Mouse (Mus musculus) hindbrain, postnatal 0 days (tissue): ENCODE results near the gene Tram2. TPM values are rescaled to one million over a fixed set of nuclear protein-coding genes. Genes with fewer than 3 reads are reported as not detected.

Experiments used
- ATAC-seq: fragments of 200-750 bp; cut with Nextera tagmentation; 2 replicates; pipeline ENCODE4 v1.8.0; 2017; ENCODE audit warnings: mild to moderate bottlenecking, moderate TSS enrichment, moderate library complexity
- DNase-seq: peaks from one replicate; pipeline ENCODE4 v3.0.0-alpha.2; 2015; ENCODE audit warnings: low spot score
- H3K27ac ChIP-seq: fragments of 300-500 bp; sonication (generic); 2 replicates; pipeline ENCODE4 v1.5.1; 2014; ENCODE audit warnings: mild to moderate bottlenecking
- H3K27me3 ChIP-seq: fragments of 300-500 bp; sonication (generic); 2 replicates; pipeline ENCODE4 v1.6.1; 2014; ENCODE audit warnings: low read length, mixed read lengths; ENCODE audit not compliant: insufficient read depth
- H3K36me3 ChIP-seq: fragments of 300-500 bp; sonication (generic); 2 replicates; pipeline ENCODE4 v1.6.1; 2014; ENCODE audit warnings: low read length, mixed read lengths; ENCODE audit not compliant: insufficient read depth
- H3K4me1 ChIP-seq: fragments of 300-500 bp; sonication (generic); 2 replicates; pipeline ENCODE4 v1.6.1; 2014; ENCODE audit warnings: antibody characterized with exemption, low read length, mixed read lengths; ENCODE audit not compliant: insufficient read depth
- H3K4me2 ChIP-seq: fragments of 300-500 bp; sonication (generic); 2 replicates; pipeline ENCODE4 v1.6.1; 2014; ENCODE audit warnings: low read depth, mild to moderate bottlenecking, low read length, moderate library complexity, mixed read lengths
- H3K4me3 ChIP-seq: fragments of 300-500 bp; sonication (generic); 2 replicates; pipeline ENCODE4 v1.5.1; 2014; ENCODE audit warnings: low read length
- H3K9ac ChIP-seq: fragments of 300-500 bp; sonication (generic); replicated peaks from 2 replicates; pipeline ENCODE4 v1.6.1; 2014; ENCODE audit warnings: mild to moderate bottlenecking, low read length, moderate library complexity, mixed read lengths
- H3K9me3 ChIP-seq: fragments of 300-500 bp; sonication (generic); 2 replicates; pipeline ENCODE4 v1.6.1; 2016; ENCODE audit warnings: low read length, mixed read lengths
- CTCF ChIP-seq: IDR thresholded peaks from 2 replicates; pipeline ENCODE4 v1.5.1; 2016; ENCODE audit warnings: antibody characterized with exemption, control low read depth, low read depth
- WGBS: fragments of 180-500 bp; shearing (Covaris S2); extraction: QIAGEN DNeasy Blood & Tissue Kit; methylation state at CpG from one replicate; pipeline ENCODE4 v1.1.7; 2014; 5-methylcytosine and 5-hydroxymethylcytosine counted together
- polyA plus RNA-seq: library from polyadenylated mRNA; unstranded; fragments of >200 nt; fragmentation: Nextera tagmentation; extraction: Ambion mirVana; gene quantifications from 2 replicates; pipeline ENCODE4 v1.2.1, GENCODE M21; 2015
- total RNA-seq: library from RNA; depleted of rRNA; stranded (reverse); fragments of >200 nt; gene quantifications from 2 replicates; pipeline ENCODE4 v1.2.3, GENCODE M21; 2014

The Tram2 gene
- total and polyA plus RNA-seq, 2 experiments from 2014 or later: 1.5 to 1.7 TPM

DNA sequence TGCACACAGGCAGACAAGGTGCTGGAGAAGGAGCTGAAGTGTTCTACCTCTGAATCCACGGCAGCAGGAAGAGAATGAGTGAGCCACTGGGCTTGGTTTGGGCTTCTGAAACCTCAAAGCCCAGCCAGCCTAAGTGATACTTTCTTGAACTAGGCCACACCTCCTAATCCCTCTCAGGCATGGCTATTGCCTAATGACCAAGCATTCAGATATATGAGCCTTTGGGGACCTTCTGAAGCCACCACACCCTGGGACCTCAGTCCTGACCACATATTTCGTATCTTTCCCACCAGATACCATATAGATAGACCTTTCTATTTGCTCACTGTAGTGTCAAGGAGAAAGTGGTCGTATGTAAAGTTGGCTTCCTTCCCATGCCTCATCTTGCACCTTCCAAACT lies 85.3 kb downstream of the Tram2 start:
- Histone ChIP-seq H3K9ac (no peak overlapping the region), H3K27me3 (no peaks in the 10 kb centered on the region), H3K36me3 (no peaks in the 10 kb centered on the region), H3K27ac (no peak overlapping the region), H3K4me2 (no peak overlapping the region), H3K4me3 (no peak overlapping the region), H3K4me1 (no peaks in the 10 kb centered on the region), H3K9me3 (no peaks in the 10 kb centered on the region)
- TF ChIP-seq CTCF: no peak
- WGBS: 85% methylated on average over 3 of the region's 3 CpGs
- DNase-seq: no peak
- no peak for ATAC-seq

DNA sequence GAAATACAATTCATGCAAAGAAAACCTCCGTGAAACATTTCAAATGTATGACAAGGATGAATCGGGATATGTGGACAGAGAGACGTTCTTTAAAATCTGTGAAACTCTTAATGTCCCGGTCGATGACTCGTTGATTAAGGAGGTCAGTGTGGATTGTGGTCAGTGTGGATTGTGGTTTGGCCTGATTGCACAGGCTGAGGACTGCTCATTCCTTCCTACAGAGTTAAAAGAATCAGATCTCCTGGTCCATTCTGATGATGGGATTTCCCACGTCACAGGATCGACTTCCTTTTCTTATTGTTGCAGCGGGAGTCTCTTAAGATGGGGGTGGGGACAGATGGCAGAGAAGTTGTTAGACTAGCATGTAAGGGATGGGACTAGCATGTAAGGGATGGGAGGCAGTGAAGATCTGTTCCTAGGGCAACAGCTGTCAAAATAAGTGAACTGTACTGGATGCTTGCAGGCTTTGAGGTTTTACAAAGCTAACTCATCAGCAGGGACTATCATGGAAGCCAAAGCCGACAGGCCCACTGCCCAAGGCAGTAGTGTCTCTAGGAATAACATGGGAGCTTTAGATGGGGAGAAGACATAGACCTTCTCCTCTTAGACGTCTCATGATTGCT lies 89.5 kb downstream of the Tram2 start:
- Histone ChIP-seq H3K27ac (no peak overlapping the region), H3K4me2 (no peak overlapping the region), H3K4me1 (no peaks in the 10 kb centered on the region), H3K9ac (no peak overlapping the region), H3K4me3 (no peak overlapping the region), H3K27me3 (no peaks in the 10 kb centered on the region), H3K36me3 (no peaks in the 10 kb centered on the region), H3K9me3 (no peaks in the 10 kb centered on the region)
- 88% methylated on average over 11 of the region's 11 CpGs for WGBS
- no peak for TF ChIP-seq CTCF
- no peak for DNase-seq
- ATAC-seq: no peak

DNA sequence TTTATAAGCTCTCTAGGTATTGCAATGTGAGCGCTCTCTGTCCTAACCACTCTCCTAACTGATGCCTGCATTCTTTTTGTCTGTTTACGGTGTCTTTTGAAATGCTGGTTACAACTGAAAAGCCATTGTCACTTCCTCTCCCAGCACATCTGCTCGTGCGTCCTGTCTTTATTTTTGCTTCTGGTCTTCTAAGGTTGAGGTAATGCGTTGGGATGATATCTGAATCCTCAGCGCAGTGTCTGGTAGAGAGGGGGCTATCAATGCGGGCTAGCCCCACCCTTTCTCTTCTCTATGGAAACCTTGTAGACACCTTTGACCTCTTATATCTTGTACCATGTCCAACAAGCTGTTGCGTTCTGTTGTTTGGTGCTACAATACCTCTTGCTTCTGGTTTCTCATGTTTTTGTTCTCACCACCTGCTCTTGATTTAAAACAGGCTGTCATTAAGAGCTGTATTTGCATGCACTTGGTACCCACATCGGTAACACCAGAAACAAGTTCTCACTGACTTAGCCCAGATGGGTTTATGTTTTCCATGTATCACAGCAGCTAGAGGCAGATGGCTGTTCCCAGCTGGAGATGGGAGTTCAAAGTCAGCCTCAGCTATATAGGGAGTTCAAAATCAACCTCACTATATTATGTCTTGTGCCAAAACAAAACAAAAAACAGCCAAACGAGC lies 92.5 kb downstream of the Tram2 start:
- TF ChIP-seq CTCF: no peak
- no peaks in the 10 kb centered on the region for H3K27me3 ChIP-seq
- no peak overlapping the region for H3K4me3 ChIP-seq
- ATAC-seq (no peak), DNase-seq (no peak)
- no peaks in the 10 kb centered on the region for H3K4me1 ChIP-seq
- no peak overlapping the region for H3K4me2 ChIP-seq
- no peaks in the 10 kb centered on the region for H3K36me3 ChIP-seq
- no peaks in the 10 kb centered on the region for H3K9me3 ChIP-seq
- no peak overlapping the region for H3K27ac ChIP-seq
- 60% methylated on average over 10 of the region's 10 CpGs for WGBS
- no peak overlapping the region for H3K9ac ChIP-seq

DNA sequence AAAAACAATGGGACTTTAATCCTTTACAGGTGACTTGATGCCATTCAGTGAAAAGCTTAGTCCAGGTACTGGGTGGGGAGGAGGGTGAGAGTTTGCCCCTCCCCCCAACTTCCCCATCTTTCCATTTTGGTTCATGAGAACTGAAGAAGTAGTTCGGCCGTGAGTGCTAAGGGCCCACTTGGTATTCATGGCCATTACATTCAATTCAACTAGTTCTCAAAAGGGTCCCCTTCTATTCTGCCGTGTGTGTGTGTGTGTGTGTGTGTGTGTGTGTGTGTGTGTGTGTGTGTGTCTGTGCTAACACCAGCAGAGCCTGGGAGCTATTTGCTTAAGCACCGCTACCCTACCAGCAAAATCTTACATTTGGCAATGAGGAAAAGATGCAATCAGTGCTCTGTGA lies 94.4 kb downstream of the Tram2 start:
- DNase-seq: peak; percentile 31
- Histone ChIP-seq H3K9ac (no peak overlapping the region), H3K27ac (no peak overlapping the region), H3K4me1 (no peaks in the 10 kb centered on the region), H3K4me3 (no peak overlapping the region), H3K36me3 (no peaks in the 10 kb centered on the region), H3K4me2 (no peak overlapping the region), H3K9me3 (no peaks in the 10 kb centered on the region), H3K27me3 (no peaks in the 10 kb centered on the region)
- no peak for TF ChIP-seq CTCF
- peak; percentile 80 for ATAC-seq
- 51% methylated on average over 4 of the region's 4 CpGs for WGBS

DNA sequence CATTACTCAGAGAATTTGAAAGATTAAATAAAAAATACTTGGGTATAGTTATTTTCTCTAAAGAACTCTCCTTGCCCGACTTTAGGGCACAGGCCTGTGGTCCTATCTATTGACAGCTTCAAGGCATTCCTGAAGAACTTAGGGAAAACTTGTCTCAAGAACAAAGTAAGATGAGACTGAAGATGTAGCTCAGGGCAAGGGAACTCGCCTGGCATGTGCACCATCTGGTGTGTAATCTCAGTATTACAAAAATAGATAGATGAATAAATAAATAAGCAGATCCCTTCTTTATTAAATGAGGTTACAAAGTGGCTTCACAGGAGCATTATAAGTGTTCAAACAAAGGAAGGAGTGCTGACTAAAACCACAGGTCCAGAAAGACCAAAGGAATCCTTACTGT lies 94.9 kb downstream of the Tram2 start:
- peak; percentile 51 for TF ChIP-seq CTCF
- H3K27ac ChIP-seq: no peak overlapping the region
- 75% methylated on average over 2 of the region's 2 CpGs for WGBS
- no peaks in the 10 kb centered on the region for H3K36me3 ChIP-seq
- H3K4me2 ChIP-seq: no peak overlapping the region
- no peaks in the 10 kb centered on the region for H3K4me1 ChIP-seq
- H3K9ac ChIP-seq: no peak overlapping the region
- DNase-seq (peak; percentile 30), ATAC-seq (no peak)
- no peak overlapping the region for H3K4me3 ChIP-seq
- H3K9me3 ChIP-seq: no peaks in the 10 kb centered on the region
- H3K27me3 ChIP-seq: no peaks in the 10 kb centered on the region

DNA sequence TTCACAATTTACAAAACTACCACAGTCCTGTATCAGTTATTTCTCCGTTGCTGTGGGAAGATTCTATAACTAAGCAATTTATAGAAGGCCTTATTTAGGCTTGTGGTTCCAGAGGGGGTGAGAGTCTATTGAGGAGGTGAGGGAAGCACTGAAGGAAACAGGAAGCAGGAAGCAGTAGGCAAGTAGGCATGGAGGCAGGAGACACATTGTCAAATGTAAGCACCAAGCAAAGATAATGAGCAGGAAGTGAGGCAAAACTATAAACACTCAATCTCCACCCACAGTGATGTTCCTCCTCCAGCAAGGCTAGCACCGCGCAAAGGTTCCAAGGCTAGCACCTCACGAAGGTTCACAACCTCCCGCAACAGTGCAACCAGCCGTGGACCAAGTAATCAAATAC lies 97.3 kb downstream of the Tram2 start:
- Histone ChIP-seq H3K36me3 (no peaks in the 10 kb centered on the region), H3K27me3 (no peaks in the 10 kb centered on the region), H3K4me3 (no peak overlapping the region), H3K9me3 (no peaks in the 10 kb centered on the region), H3K9ac (no peak overlapping the region), H3K27ac (no peak overlapping the region), H3K4me1 (no peaks in the 10 kb centered on the region), H3K4me2 (no peak overlapping the region)
- 83% methylated on average over 6 of the region's 6 CpGs for WGBS
- TF ChIP-seq CTCF: no peak
- ATAC-seq: no peak
- DNase-seq: no peak

DNA sequence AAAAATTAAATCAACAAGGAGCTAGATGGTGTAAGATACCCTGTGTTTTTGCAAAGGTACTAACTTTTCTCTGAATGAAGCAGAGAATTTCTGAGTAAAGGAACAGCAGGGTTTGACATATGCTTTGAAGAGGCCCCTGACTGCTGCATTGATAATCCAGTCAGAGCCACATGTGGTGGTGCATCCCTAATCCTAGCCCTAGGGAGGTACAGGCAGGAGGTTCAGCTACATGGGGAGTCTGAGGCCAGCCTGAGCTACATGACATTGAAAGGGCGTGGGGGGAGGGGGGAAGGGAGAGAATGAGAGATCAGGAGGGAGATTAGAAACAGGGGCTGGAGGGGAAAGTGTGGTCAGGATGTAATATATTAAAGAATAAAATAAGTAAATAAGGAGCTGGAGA lies 98.5 kb downstream of the Tram2 start:
- H3K36me3 ChIP-seq: no peaks in the 10 kb centered on the region
- H3K4me1 ChIP-seq: no peaks in the 10 kb centered on the region
- 46% methylated on average over 1 of the region's 1 CpGs for WGBS
- H3K4me2 ChIP-seq: no peak overlapping the region
- DNase-seq (no peak), ATAC-seq (no peak)
- H3K9ac ChIP-seq: no peak overlapping the region
- no peaks in the 10 kb centered on the region for H3K27me3 ChIP-seq
- no peak overlapping the region for H3K27ac ChIP-seq
- no peak for TF ChIP-seq CTCF
- H3K4me3 ChIP-seq: no peak overlapping the region
- no peaks in the 10 kb centered on the region for H3K9me3 ChIP-seq
